Mouse (Mus musculus): ENCODE measurements around the gene Rundc3b.

Rundc3b gene

GRCm38 (mm10) chr5:8488701-8489297, 134.0 kb downstream of the Rundc3b start:
- DNase-seq (ENCODE audit: low spot score): no peak

- DNase-seq (ENCODE audit: low spot score): no peak
These were observed 134.6 kb downstream of the Rundc3b start for GRCm38 (mm10) chr5:8487989-8488700.

GRCm38 (mm10) chr5:8456561-8456960, 166.2 kb downstream of the Rundc3b start:
- DNase-seq (ENCODE audit: low spot score): no peak

GRCm38 (mm10) chr5:8455565-8455964, 167.2 kb downstream of the Rundc3b start:
- no peak for DNase-seq (ENCODE audit: low spot score)

Measured in retina, embryonic 14.5 days (tissue).